ENCODE assay signal across 10 mouse cellular contexts in the genomic region with DNA sequence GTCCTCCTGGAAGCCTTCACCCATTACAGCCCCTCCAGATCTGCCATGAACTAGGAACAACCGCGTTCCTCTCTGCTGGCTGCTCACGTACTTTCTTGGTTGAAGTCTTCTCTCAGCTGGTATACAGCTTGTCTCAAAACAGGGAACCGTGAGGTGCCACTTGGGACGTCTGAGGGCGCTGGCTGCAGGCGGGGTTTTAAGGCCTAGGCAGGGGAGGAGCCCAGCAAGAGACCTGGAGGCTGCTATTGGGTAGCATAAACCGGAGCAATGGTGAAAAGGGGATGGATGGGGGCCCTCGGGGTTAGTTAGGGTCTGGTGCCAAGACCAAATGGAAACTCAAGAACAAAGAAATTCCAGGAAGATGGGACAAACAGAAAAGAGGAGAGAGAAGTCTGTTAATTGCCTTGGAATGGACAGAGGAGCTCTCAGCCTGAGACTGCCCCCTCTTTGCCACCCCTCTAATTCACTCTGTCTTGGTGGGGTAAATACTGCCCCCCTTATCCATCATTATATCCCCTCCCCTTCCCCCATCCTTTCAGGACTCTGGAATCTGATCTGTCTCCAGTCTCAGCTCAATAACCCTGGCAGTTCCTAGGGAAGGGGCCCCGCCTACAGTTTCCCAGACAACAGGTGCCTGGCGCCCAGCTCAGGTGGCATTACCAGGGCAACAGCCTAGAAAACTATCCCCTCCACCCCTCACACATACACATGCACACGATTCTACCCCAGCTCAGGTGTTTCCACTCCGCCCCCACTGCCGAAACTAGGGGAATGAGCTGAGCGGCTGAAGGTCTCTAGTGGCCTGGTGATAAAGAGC. TPM values are rescaled to one million over a fixed set of nuclear protein-coding genes. Genes with fewer than 3 reads are reported as not detected.
DNase-seq lines count a peak whose midpoint lies in the region; ATAC-seq and TF ChIP-seq lines count a peak whose summit lies in the region.
"Had no signal": no experiment of that assay in that cellular context is flagged by ENCODE, and none has a peak within 500 bp of the region (broad histone marks: within the 10 kb centered on the region; RNA-seq: fewer than 3 reads in every experiment).

A gene (minus strand): TSS at position 171 of the 817 bp plus-strand sequence.

- peak; percentile 87 for ATAC-seq in lung, embryonic 14.5 days (ENCODE audit: insufficient read depth)
- peak; percentile 51 for ATAC-seq in hindbrain, embryonic 12.5 days (ENCODE audit: low FRiP score)
- ATAC-seq in limb, embryonic 13.5 days (ENCODE audit: low FRiP score, low read depth), result peak; percentile 72

- no peaks in the 10 kb centered on the region for H3K9me3 ChIP-seq in lung, embryonic 14.5 days (ENCODE audit: low read depth, low read length)
- no peaks in the 10 kb centered on the region for H3K9me3 ChIP-seq in hindbrain, embryonic 12.5 days (replicated peaks)
- H3K9me3 ChIP-seq in limb, embryonic 13.5 days, result no peaks in the 10 kb centered on the region

- H3K36me3 ChIP-seq in lung, embryonic 14.5 days (ENCODE audit: insufficient read depth), result 0 out of 2 replicates have a peak, but pooled peaks cover 3% of the 10 kb centered on the region
- H3K36me3 ChIP-seq in hindbrain, embryonic 12.5 days, result no peaks in the 10 kb centered on the region
- no peaks in the 10 kb centered on the region for H3K36me3 ChIP-seq in limb, embryonic 13.5 days

- peak; percentile 61 for DNase-seq in lung, embryonic 14.5 days
- DNase-seq in lung, postnatal 25 days (ENCODE audit: low spot score), result no peak
- DNase-seq in R1 (ENCODE audit: low read depth, low spot score), result peak; percentile 48
- no peak for DNase-seq in left cerebral cortex, adult 9 months (ENCODE audit: low spot score in 2 of 2)
- DNase-seq in adrenal gland, postnatal 36 days, result no peak
- DNase-seq in adrenal gland, adult 8-10 months, result no peak
- DNase-seq: heart, adult 18-20 months; lung, adult 18-20 months had no signal

- H3K4me3 ChIP-seq in lung, embryonic 14.5 days (ENCODE audit: low read depth, low read length), result peak within 1 kb of the TSS; percentile 8; the same call in 1 of the 2 replicates
- peak within 1 kb of the TSS; percentile 16 for H3K4me3 ChIP-seq in hindbrain, embryonic 12.5 days
- peak within 1 kb of the TSS; percentile 28 for H3K4me3 ChIP-seq in limb, embryonic 13.5 days

- H3K27me3 ChIP-seq in lung, embryonic 14.5 days (ENCODE audit: insufficient read depth, low read length), result peaks cover 50% of the 10 kb centered on the region
- peaks cover 57% of the 10 kb centered on the region for H3K27me3 ChIP-seq in hindbrain, embryonic 12.5 days
- H3K27me3 ChIP-seq in limb, embryonic 13.5 days, result peaks cover 54% of the 10 kb centered on the region

- TF ChIP-seq CTCF in lung, embryonic 14.5 days (IDR thresholded peaks at IDR 0.05; ENCODE audit: low read depth), result no peak

- WGBS in lung, embryonic 14.5 days, result 20% methylated on average over 15 of the region's 15 CpGs
- WGBS in hindbrain, embryonic 12.5 days, result 11% methylated on average over 15 of the region's 15 CpGs
- WGBS in limb, embryonic 13.5 days, result 11% methylated on average over 15 of the region's 15 CpGs

- H3K4me1 ChIP-seq in lung, embryonic 14.5 days (ENCODE audit: insufficient read depth), result peaks cover 3% of the 10 kb centered on the region; the same call in 1 of the 2 replicates
- peaks cover 22% of the 10 kb centered on the region for H3K4me1 ChIP-seq in hindbrain, embryonic 12.5 days
- H3K4me1 ChIP-seq in limb, embryonic 13.5 days, result peaks cover 30% of the 10 kb centered on the region

- H3K9ac ChIP-seq in lung, embryonic 14.5 days, result peak within 1 kb of the TSS; percentile 20; the same call in 1 of the 2 replicates
- H3K9ac ChIP-seq in hindbrain, embryonic 12.5 days, result peak within 1 kb of the TSS; percentile 15; the same call in 1 of the 2 replicates
- peak within 1 kb of the TSS; percentile 48 for H3K9ac ChIP-seq in limb, embryonic 13.5 days

- peak within 1 kb of the TSS; percentile 59 for H3K4me2 ChIP-seq in lung, embryonic 14.5 days
- peak within 1 kb of the TSS; percentile 26; the same call in 1 of the 2 replicates for H3K4me2 ChIP-seq in hindbrain, embryonic 12.5 days (replicated peaks)
- peak within 1 kb of the TSS; percentile 51 for H3K4me2 ChIP-seq in limb, embryonic 13.5 days (replicated peaks)

- H3K27ac ChIP-seq in lung, embryonic 14.5 days (ENCODE audit: low read depth), result peak within 1 kb of the TSS; percentile 78
- H3K27ac ChIP-seq in hindbrain, embryonic 12.5 days, result no peak within 1 kb of the TSS
- H3K27ac ChIP-seq in limb, embryonic 13.5 days, result 0 out of 2 replicates have a peak within 1 kb of the TSS, but pooled peaks have one; percentile 39

RNA-seq across cellular contexts. Expression of the gene that starts here (rescaled TPM):
- polyA plus RNA-seq in lung, embryonic 14.5 days (2014; fragmentation: Nextera tagmentation; extraction: Ambion mirVana), result 5.1 and 6.2 TPM in 2 replicates
- 5.5 and 14.6 TPM in 2 replicates for polyA plus RNA-seq in hindbrain, embryonic 12.5 days (2016; fragmentation: Nextera tagmentation; extraction: Ambion mirVana)
- 8.3 and 10.1 TPM in 2 replicates for polyA plus RNA-seq in limb, embryonic 13.5 days (2015; fragmentation: Nextera tagmentation; extraction: Ambion mirVana)
- total RNA-seq in adrenal gland, postnatal 36 days (2021), result not detected
- total RNA-seq in adrenal gland, adult 8-10 months (2022), result under 1 TPM in 2 of 4 experiments, not detected in 2; 0.17 to 0.38 TPM
- total RNA-seq: heart, adult 18-20 months had no signal

Comparison
In these comparisons a context has a peak if more than half of its experiments do, and no peak if none do; other contexts are left out.
1. DNase-seq: peak in lung, embryonic 14.5 days (single experiment) and R1 (single experiment); none in lung, postnatal 25 days (single experiment), left cerebral cortex, adult 9 months (0 of 2), adrenal gland, postnatal 36 days (0 of 2) and adrenal gland, adult 8-10 months (single experiment).
2. Peak in every context shown above with its lines, with median percentiles within 50 percentile points of each other: ATAC-seq, H3K4me2 ChIP-seq, H3K4me3 ChIP-seq and H3K9ac ChIP-seq.